Mouse (Mus musculus) embryo, embryonic 11 days (tissue): ENCODE measurements at regions not wholly inside any gene's neighbourhood (a gene's known extent, or its start where the extent isn't known, plus 50 kb on each side); places are given as distances from the start of the nearest gene placed in this dataset.

Experiments
- DNase-seq: peaks from one replicate; pipeline ENCODE4 v3.0.0-alpha.2; 2015

DNA sequence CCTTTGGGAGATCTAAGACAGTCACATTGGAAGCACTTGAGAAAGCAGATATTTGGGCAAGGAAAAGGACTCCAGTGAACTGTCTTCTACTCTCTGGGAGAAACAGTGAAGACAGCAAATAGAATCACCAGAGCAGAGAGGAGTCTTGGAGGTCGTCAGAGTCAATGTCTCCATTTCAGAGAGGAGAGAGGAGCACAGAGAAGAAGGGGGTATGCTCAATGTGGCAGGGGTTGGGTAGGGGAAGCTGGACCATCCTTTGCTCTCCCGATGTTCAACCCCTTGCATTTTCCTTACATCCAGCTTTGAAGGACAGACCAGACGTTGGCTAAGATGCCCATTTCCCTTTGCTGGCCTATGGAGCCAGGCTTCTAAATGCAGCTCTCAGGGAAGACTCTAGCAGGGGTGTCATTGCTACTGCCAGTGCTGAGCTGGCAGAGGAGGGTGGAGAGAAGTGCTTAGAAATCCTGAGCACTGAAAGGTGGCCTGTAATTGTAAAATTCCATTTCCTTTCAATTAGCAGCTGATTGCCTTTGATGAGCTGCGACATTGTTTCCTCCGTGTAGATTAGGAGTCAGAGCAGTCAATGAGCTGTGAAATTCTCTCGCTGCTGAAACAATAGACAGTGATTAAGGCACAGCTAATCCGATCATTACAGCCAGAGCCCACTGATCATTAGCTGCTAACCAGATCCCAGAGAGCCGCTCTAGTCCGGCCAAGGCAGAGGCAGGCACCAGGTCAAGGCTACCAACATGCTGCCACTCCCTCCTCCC, 449.7 kb downstream of the Insc start:
- DNase-seq: no peak

DNA sequence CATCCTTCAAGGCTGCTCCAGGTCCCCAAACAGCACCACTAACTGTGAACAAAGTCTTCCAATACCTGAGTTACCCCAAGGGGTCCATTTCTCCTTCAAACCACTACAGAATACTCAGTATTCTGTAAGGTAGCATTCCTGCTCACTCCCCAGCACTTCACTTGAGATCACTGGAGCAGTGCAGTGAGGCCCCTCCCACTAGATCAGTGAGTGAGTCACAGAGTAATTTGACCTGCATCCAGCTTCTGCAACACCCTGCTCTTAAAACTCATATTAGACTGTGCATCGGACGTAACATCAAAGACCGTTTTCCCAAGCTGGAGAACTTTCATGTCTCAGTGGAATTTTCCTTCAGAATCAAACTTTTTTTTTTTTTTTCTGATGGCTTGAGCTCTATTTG, 461.4 kb downstream of the Insc start:
- peak; percentile 22 for DNase-seq

DNA sequence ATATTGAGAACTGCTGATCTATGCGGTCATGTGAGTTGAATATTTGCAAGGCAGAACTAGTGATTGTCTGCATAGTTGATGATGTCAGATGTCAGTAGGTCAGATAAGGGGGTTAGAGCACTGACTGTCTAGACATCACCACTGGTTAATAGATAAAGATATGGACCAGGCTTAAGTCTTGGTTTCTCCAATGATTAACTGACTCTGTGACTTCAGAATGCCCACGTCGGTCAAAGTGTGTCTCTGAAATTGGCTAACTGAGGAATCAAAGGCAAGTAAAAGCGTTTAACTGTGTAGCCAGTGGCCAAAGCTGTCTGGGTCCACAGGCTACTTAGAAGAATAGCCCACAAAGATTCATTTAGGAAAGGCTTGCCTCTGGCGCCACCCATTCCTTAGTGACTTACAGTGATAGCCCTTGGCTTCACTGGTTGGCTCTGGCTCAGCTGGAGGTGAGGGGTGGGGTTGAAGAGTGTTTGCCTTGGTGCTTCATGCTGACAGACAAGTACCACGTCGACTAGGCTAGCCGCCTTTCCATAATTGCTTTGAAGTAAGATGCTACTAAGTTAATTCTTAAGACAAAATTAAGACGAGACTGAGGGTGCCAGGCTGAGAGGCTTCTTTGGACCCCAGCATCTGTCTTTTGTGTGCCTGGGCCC, 463.1 kb downstream of the Insc start:
- DNase-seq: no peak

DNA sequence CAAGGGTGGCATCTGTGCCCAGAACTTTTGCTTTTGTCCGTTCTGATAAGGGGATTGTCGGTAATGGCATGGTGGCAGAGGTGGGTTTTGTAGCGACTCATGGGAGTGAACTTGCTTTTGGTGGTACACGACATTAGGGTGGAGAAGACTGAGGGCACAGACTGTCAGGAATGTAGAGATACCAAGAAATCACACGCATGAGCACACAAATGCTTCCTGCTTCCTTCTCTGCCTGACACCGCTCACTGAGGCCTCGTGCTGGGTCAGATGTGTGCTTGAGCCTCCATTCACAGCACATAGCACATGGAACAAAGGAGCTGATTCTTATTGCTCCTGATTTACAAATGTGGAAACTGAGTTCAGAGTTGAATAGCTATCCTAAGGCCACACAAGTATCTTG, 465.3 kb downstream of the Insc start:
- DNase-seq: no peak

DNA sequence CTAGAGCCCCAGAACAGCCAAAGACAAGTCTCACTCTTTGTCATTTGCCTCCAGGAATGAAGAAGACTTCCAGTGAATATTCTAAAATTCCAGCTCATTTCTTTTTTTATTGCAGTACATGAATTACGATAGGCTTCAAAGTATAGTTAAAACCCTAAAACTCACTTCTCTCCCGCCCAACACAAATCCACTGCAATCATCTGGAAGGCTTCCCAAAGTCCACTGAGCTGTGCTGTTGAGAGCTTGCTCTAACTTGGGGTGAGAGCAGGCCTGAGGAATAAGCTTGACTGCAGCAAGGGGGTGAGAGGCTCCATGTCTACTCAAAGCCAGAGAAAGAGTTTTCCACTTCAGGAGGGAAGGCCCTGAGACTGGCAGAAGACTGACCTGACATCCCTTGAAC, 466.5 kb downstream of the Insc start:
- DNase-seq: no peak

DNA sequence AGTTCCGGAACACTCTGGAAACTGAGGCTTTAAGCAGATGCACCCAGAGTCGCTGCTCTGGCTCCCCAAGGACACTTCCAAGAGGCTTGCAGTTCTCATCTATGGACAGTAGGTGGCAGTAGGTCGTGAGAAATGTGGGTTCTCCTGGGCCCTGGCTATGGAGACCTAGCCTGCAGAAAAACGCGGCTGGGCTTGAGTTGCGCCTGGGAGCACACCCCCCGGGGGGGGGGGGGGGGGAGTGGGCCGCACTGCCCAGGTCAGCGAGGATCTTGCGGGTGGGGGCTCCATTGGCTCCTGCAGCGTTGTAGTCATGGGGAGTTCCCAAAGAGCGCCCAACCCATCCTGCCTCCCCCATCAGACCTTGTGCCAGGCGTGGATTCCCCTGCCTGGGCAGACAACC, 473.3 kb downstream of the Insc start:
- DNase-seq: peak; percentile 96

DNA sequence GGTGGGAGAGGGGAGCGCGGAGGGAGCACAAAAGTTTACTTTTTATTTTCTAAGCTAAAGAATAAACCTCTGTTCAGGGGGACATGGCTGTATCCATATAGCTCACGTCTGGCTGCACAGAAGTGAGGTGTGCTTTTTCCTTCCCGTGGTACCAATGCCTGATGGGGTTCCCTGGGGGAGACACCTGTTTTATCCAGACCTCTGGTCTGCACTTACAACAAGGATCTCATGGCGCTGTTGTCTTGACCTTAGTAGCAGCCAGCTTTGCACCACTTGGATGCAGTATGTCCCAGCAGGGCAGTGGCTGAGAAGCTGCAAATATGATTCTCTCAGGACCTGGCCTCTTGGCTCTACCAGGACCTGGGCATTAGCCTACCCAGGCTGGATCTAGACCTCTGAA, 473.8 kb downstream of the Insc start:
- DNase-seq: peak; percentile 57

DNA sequence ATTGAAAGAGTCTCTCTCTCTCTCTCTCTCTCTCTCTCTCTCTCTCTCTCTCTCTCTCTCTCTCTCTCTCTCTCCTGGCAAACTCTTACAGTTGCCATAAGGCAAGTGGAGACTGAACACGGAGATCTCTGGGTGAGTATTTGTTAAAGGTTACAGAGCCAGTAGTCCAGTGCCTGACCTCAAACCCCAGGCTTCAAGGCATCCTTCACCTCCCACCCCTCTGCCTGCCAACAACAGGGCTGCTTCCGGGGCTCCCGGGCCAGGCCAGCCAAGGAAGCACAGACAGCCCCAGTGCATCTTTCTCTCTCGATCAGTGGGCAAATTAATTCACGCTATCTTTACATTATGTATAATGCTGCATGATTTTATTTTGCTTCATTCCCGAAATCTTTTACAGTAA, 474.2 kb downstream of the Insc start:
- DNase-seq: no peak

DNA sequence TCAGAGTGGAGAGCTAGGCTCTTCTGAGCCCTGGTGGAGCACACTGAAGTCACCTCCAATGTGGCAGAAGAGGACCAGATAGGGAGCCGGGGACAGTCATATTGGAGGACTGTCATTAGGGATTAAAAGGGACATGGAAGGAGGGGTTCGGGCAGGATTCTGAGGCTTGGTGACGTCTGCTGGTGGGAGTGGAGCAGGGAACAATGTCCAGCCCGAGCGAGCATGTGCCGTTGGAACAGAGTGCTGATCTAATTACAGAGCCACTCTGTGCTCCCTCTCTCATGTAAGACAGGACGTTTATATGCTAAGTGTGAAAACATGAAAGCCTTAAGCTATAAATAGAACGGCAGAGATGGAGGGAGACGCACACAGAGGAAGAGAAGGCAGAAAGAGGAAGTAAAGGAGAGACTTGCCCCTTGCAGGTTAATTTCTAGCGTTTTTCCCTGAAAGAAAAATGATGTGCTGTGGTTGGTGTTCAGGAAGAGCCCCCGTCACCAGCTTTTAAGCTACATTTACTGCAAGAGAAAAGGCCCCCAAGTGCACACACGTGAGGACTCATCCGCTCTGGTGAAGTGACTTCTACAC, 475.2 kb downstream of the Insc start:
- peak; percentile 45 for DNase-seq

DNA sequence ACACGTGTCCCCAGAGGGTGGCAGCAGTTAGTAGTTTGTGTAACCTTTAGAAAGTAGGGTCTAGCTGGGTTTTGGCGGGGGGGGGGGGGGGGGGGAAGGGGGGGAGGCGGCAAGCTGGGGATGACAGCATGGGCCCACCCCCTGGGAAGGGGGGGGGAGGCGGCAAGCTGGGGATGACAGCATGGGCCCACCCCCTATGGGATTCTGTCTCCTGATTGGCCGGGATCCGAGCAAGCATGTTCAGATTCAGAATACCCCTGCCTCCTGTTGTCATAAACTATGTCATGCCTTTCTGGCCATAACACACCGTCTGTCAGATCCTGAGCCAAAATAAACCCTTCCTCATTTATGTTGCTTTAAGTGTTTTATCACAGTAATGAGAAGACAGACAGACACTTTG, 479.1 kb downstream of the Insc start:
- peak; percentile 16 for DNase-seq

DNA sequence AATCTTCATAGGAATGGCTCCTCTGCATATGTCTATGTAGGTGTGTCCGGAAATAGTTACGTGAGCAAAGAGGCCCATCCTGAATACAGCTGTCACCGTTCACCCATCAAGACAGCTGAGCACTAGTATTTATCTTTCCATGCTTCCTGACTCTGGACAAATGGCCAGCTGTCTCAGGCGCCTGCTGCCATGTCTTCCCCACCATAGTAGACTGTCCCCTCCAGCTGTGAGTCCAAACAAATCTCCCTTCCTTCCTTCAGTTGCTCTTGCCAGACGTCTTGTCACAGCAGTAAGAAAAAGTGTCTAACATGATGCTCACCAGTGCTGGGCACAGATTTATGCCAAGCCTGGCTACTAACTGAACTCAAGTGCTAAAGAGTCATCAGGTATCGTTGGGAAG, 487.0 kb downstream of the Insc start:
- no peak for DNase-seq

DNA sequence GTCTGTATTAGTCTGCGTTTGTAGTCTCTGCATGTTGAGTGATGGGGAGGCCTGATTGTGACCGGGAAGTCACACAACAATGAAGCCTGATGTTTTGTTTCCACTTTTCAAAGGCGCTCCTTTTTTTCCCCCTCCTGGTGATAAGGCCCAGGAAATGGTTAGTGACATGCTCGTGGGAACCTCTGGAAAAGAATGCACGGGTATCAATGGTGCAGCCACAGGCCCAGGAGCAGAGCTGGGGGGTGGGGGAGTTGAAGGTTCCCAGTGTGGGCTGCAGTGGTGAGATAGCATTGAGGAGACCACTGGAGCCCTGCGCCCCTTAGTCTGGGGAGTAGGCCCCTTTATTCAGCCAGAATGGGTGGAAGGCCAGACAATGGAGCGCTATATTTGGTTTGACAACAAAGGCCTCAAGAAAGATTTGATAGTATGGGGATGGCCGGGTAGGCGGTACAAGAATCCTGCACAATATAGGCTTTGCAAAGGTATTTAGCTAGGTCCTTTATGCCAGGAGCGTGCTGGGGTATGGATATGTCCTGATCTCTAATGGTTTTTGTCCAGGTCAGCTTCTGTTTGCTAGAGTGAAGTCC, 490.4 kb downstream of the Insc start:
- DNase-seq: peak; percentile 39

DNA sequence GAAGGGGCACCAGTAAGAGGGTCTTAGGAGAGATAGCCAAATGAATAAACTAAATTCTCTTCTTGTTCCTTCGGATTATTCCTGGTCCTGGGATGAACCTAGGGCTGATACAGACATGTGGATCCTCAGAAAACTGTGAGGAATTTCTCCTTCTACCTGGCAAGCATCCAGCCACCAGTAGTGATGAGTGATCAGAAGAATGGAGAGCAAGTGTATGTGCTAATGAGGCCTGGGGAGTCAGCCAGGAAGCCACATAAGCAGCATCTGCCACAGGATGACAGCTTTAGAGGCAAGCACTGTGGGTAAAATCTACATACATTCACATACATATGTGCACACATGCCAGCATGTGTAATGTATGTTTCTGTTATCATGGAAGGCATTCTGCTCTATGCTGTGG, 493.6 kb downstream of the Insc start:
- no peak for DNase-seq

DNA sequence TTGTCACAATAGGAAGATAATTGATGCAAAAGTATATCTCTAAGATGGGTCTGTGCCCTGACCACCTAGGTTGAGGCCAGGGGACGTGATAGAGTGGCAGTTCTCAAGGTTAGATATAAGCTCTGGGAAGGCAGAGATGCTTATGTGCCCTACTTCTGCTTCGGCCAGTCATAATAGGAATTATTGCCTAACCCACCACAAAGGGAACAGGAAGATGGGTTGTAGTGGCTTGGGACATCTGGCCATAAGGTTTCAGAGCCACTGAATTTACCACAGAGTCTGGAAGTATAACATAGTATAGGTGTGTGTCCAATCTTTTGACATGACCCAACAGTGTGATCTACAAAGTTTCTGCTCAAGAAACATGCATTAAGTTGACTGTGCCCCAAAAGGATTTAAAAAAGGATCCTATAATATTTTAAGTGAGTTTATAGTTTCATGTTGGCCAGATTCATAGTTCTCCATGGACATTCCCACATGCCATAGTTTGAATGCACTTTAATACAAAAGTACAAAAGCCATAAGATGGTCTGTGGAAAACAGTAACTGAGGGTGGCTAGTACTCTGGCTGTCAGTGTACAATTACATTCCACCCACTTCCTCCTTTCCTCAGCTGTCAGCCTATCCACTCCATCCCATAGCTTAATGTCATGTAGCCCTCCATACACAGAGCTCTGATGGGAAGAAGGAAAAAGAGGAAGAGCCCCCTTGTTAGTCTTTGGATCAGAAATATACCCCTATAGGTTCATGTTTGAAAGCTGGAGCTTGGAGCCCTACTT, 508.3 kb downstream of the Insc start:
- no peak for DNase-seq

DNA sequence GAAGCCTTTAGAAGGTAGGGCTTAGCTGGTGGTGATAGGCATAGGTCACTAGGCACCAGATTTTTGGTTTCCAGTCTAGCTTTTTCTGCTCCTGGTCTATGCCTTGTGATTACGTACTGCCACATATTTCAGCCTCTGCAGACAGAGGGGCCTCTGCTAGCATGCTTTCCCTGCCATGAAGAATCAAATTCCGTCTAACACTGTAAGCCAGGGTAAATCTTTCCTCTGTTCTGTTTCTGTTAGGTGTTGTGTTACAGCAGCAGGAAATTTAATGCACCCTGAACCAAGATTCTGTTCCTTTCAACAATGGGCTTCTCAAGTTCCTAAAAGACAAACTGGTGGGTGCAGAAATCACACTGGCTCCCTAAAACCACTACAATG, 508.9 kb downstream of the Insc start:
- no peak for DNase-seq

DNA sequence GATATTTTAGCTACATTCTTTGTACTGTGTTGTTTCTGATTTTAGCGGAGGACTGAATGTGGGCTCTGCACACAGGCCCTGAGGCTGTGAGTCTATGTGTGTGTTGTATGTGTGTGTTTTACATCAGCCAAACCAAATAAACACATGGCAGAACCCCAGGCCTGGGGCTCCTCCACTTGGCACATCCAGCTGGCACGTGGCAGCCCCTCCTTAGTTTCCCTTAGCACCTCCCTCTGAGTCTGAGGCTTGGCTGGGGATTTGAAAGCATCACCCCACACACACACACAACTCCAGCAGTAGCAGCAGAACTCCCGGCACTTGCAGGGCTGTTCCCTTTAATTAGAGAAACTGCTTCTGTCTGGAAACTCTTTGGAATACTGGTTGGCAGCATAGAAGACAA, 515.1 kb downstream of the Insc start:
- no peak for DNase-seq

DNA sequence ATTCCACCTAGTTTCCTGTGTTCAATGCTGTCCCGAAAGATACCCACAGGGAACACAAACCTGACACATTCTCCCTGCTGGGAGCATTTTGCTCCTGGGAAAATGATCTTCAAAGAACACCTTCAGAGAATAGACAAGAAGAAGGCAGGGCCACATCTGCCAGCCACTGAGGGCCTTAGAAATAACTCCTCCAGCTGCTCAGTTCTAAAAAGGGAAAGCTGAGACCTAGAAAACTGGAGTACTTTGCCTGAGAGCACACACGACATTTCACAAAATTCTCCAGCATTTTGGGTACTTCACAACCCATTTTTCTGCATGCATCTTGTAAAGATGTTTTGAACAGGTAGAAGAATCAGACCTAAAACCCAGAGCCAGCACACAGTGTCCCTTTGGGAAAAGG, 519.6 kb downstream of the Insc start:
- no peak for DNase-seq

DNA sequence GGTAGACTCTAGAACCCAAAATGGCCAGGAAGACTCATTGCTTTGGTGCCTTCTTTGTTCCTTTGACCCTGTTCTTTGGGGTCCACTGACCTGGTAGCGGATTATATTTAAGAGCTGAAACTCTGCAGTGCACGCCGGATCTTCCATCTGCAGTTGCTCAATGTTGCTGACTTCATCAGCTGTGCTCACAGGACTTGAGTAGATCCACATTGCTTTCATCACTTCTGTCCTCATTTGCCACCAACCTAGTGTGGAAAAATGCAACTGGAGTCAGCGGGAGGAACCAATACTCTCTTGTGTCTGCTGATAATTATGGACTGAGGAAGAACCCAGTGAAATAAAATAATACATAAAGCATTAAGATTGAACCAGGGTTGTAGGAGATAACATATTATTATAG, 522.6 kb downstream of the Insc start:
- no peak for DNase-seq

DNA sequence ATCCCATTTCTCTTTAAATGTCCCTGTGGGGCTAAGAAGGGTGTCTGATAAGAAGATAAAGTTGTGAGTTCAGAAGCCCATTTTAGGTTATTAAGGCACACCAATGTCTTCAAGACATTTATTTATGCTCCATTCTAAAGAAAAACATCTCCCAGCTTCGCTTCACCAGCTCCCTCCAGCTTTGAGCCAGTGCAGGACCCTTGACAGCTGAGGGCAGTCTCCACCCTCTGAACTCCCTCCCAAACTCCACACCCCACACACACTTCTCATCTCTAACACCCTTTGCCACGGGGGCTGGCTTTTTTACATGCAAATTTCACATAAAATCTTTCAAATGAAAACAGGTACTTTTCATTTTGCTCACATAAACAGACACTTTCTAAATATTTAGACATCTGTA, 527.3 kb downstream of the Insc start:
- DNase-seq: no peak

DNA sequence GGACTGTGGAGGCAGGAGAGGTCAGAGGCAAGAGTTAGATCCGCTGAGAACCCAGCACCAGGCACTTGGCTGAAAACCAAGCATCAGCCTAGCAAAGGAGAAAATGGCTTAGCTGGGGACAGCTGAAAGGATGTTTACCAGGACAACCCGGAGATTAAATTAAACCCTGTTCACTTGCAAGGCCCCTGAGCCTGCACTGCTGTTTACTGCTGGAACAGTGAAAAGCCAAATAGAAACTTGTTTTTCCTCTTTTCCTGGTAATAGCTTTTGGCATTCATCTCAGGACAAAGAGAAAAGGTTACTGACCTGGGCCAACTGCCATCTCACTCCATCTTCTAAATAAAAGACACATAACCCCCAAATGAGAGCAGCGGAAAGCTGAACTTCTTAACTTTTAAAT, 531.3 kb downstream of the Insc start:
- no peak for DNase-seq

DNA sequence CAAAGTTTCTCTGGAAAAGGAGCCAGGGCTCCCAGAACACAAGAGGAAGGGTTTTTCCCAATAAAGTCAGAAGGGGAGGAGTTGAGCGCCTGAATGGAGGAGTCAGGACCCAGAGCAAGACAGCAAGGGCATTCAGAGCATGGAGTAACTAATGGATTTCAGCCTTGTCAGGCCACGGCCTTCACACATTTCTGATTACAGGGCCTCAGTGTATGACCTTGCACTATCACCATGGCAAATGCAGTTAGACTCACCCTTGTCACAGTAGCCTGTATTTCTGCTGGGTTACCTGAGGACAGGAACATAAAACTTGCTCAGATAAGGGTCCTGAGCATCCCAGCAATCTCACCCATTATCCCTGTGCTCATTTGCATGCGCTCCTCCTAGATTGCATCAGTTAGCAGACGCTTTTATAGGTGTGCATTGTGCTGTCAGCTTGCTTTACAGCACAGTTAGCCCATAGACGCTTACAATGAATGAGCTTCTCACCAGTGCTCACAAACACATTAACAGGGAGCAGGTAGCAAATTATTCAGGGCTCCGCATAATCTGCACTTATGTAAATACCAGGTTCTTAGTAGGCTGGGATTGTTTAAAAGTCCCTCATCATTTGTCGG, 547.4 kb downstream of the Insc start:
- DNase-seq: peak; percentile 36

DNA sequence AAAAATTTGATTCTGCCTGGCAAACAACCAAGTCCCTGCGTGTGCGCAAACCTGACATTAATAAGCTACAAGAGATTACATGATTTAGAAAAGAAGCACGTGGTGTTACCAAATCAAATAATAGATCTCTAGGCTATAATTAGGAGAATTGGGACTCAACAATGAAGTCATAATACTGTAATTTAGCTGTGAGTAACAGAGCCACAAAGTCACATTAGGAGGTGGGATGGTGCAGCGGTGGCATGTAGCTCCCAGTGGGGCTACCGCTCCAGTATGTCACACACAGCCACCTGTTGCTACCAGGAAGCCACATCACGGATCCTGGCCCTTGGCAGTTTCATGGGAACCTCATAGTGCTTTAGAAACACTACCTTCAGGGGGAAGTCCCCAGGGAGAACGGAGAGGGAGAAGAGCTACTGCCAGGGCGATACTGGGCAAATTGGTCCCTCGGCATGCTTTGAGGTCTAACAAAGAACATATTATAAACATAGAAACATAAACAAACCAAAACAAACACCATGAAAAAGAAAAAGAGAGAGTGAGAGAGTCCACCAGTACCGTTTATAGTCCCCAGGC, 551.2 kb downstream of the Insc start:
- no peak for DNase-seq

DNA sequence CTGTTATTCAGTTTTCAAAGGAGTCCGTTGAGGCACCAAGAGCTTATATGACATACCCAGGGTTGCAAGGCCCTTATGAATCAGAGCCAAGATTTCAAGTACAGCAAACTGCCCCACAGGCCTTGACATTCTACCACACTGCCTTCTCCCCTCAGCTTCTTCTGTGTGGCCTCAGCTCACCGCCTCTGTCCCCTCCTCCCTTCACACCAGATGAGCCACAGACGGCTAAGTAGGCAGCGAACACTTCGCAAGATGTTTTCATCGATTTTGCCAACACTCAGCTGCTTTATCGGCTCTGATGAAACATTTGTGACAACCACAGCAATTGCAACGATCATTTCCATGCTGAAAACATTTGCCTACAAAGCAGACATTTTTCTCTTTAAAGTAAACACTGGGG, 556.7 kb downstream of the Insc start:
- DNase-seq: no peak
